25 mouse cellular contexts compared by ENCODE assay signal in the genomic region with DNA sequence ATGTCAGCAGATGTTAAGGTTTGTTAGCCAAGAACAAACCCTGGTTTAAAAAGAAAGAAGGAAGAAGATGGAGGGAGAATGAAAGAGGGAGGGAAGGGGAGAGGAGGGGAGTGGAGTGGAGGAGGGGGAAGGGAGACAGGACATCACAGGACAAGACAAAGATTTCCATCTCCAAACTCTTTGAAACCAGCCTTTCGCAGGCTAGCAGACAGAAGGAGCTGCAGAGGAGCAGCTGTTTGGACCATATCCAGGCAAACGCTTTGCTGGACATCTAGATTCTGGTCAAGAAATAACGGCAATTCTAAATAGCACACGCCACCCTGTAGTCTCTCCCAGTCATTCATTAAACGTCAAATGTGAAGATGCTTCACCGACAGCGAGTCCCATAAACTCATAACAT. TPM values are rescaled to one million over a fixed set of nuclear protein-coding genes. Genes with fewer than 3 reads are reported as not detected.
DNase-seq lines count a peak whose midpoint lies in the region; ATAC-seq and TF ChIP-seq lines count a peak whose summit lies in the region.
"Had no signal": no experiment of that assay in that cellular context is flagged by ENCODE, and none has a peak within 500 bp of the region (broad histone marks: within the 10 kb centered on the region; RNA-seq: fewer than 3 reads in every experiment).

No protein-coding gene starts in this region.

- H3K27ac ChIP-seq in limb, embryonic 14.5 days (replicated peaks; ENCODE audit: low read depth, low read length): 0 out of 2 replicates have a peak overlapping the region, but pooled peaks have one; percentile 39
- no peak overlapping the region for H3K27ac ChIP-seq in limb, embryonic 10.5 days
- peak overlapping the region; percentile 7; the same call in 1 of the 2 replicates for H3K27ac ChIP-seq in stomach, embryonic 15.5 days
- H3K27ac ChIP-seq in stomach, postnatal 0 days (replicated peaks): no peak overlapping the region
- H3K27ac ChIP-seq: heart, embryonic 10.5 days; midbrain, embryonic 12.5 days had no signal

- H3K4me3 ChIP-seq in limb, embryonic 14.5 days (replicated peaks; ENCODE audit: low read length): no peak overlapping the region
- no peak overlapping the region for H3K4me3 ChIP-seq in limb, embryonic 10.5 days
- no peak overlapping the region for H3K4me3 ChIP-seq in stomach, embryonic 15.5 days (replicated peaks)
- H3K4me3 ChIP-seq in stomach, postnatal 0 days (ENCODE audit: low read depth, low read length): no peak overlapping the region
- H3K4me3 ChIP-seq: heart, embryonic 10.5 days; midbrain, embryonic 12.5 days had no signal

- no peaks in the 10 kb centered on the region for H3K27me3 ChIP-seq in limb, embryonic 14.5 days (ENCODE audit: control insufficient read depth, insufficient read depth, low read length)
- H3K27me3 ChIP-seq in limb, embryonic 10.5 days (ENCODE audit: low read depth, poor library complexity, severe bottlenecking): no peaks in the 10 kb centered on the region
- H3K27me3 ChIP-seq in stomach, embryonic 15.5 days (replicated peaks): no peaks in the 10 kb centered on the region
- H3K27me3 ChIP-seq in stomach, postnatal 0 days (ENCODE audit: control insufficient read depth, insufficient read depth, low read length): no peaks in the 10 kb centered on the region
- H3K27me3 ChIP-seq: CH12.LX; midbrain, embryonic 12.5 days had no signal

- no peaks in the 10 kb centered on the region for H3K9me3 ChIP-seq in limb, embryonic 14.5 days (ENCODE audit: control insufficient read depth, low read length)
- H3K9me3 ChIP-seq in limb, embryonic 10.5 days (replicated peaks): no peaks in the 10 kb centered on the region
- no peaks in the 10 kb centered on the region for H3K9me3 ChIP-seq in stomach, embryonic 15.5 days
- no peaks in the 10 kb centered on the region for H3K9me3 ChIP-seq in stomach, postnatal 0 days (ENCODE audit: control insufficient read depth, low read length)
- H3K9me3 ChIP-seq: heart, embryonic 10.5 days; midbrain, embryonic 12.5 days had no signal

- TF ChIP-seq POLR2A in limb, embryonic 14.5 days (IDR thresholded peaks at IDR 0.05; ENCODE audit: borderline replicate concordance, extremely low read depth, insufficient read depth, insufficient read length): no peak

- ATAC-seq in limb, embryonic 14.5 days (ENCODE audit: low FRiP score, low read depth): peak; percentile 26; the same call in 1 of the 2 replicates
- ATAC-seq in stomach, embryonic 15.5 days (ENCODE audit: insufficient read depth, low FRiP score, low read depth): no peak
- no peak for ATAC-seq in stomach, postnatal 0 days (ENCODE audit: low FRiP score, low TSS enrichment)
- ATAC-seq: forebrain, postnatal 0 days; hindbrain, embryonic 16.5 days; liver, postnatal 0 days; Patski had no signal

- no peak overlapping the region for H3K9ac ChIP-seq in limb, embryonic 14.5 days (ENCODE audit: low read depth, low read length, severe bottlenecking)
- no peak overlapping the region for H3K9ac ChIP-seq in stomach, embryonic 15.5 days
- no peak overlapping the region for H3K9ac ChIP-seq in stomach, postnatal 0 days (ENCODE audit: low read length)
- H3K9ac ChIP-seq: forebrain, postnatal 0 days; liver, postnatal 0 days; midbrain, embryonic 12.5 days had no signal

- DNase-seq in heart, adult 11 months: peak; percentile 49
- no peak for DNase-seq in heart, postnatal 36 days
- peak; percentile 49 for DNase-seq in limb, embryonic 14.5 days (ENCODE audit: low spot score)
- DNase-seq in limb, embryonic 10.5 days (ENCODE audit: low spot score): no peak
- DNase-seq in stomach, postnatal 0 days (ENCODE audit: low spot score): no peak
- DNase-seq in layer of hippocampus, postnatal 10 days (ENCODE audit: low spot score in 2 of 2): no peak
- DNase-seq: adrenal gland, postnatal 36 days; B cell, adult 2 months; cerebellum, adult 9-10 months; forebrain, postnatal 0 days; kidney, adult 2 months; kidney, postnatal 36 days; liver, postnatal 0 days; thymus, postnatal 14 days had no signal

- no peak overlapping the region for H3K4me2 ChIP-seq in limb, embryonic 14.5 days (replicated peaks; ENCODE audit: low read depth, low read length, severe bottlenecking)
- H3K4me2 ChIP-seq in stomach, embryonic 15.5 days: no peak overlapping the region
- H3K4me2 ChIP-seq in stomach, postnatal 0 days (replicated peaks; ENCODE audit: low read depth): no peak overlapping the region; the same call in 1 of the 2 replicates
- H3K4me2 ChIP-seq: liver, embryonic 11.5 days; midbrain, embryonic 12.5 days had no signal

- TF ChIP-seq EP300 in stomach, postnatal 0 days (optimal IDR thresholded peaks at IDR 0.05): no peak

- intact Hi-C loops in heart, postnatal 36 days (cut with DNase I): no loop called here

- H3K36me3 ChIP-seq in limb, embryonic 14.5 days (ENCODE audit: control insufficient read depth, insufficient read depth, low read length): no peaks in the 10 kb centered on the region
- no peaks in the 10 kb centered on the region for H3K36me3 ChIP-seq in limb, embryonic 10.5 days
- H3K36me3 ChIP-seq in stomach, embryonic 15.5 days: no peaks in the 10 kb centered on the region
- no peaks in the 10 kb centered on the region for H3K36me3 ChIP-seq in stomach, postnatal 0 days (ENCODE audit: control insufficient read depth, insufficient read depth, low read length)
- H3K36me3 ChIP-seq: G1E; heart, embryonic 10.5 days; midbrain, embryonic 12.5 days had no signal

- no peak; the same call in 1 of the 2 replicates for TF ChIP-seq CTCF in stomach, postnatal 0 days (IDR thresholded peaks at IDR 0.05; ENCODE audit: low read depth)

- 73% methylated on average over 7 of the region's 7 CpGs for WGBS in limb, embryonic 14.5 days
- WGBS in limb, embryonic 10.5 days: 89% methylated on average over 7 of the region's 7 CpGs
- WGBS in stomach, embryonic 15.5 days: 41% methylated on average over 7 of the region's 7 CpGs
- WGBS in stomach, postnatal 0 days: 56% methylated on average over 7 of the region's 7 CpGs

- H3K4me1 ChIP-seq in limb, embryonic 14.5 days (ENCODE audit: control insufficient read depth, insufficient read depth, low read length): no peaks in the 10 kb centered on the region
- H3K4me1 ChIP-seq in limb, embryonic 10.5 days: peaks cover 5% of the 10 kb centered on the region
- H3K4me1 ChIP-seq in stomach, embryonic 15.5 days: no peaks in the 10 kb centered on the region
- no peaks in the 10 kb centered on the region for H3K4me1 ChIP-seq in stomach, postnatal 0 days (replicated peaks; ENCODE audit: control insufficient read depth, insufficient read depth)

RNA-seq across cellular contexts. Expression of gene Zfp385b, which starts 38.0 kb away (rescaled TPM):
- 1 to 10 TPM; 8.7 to 9.7 TPM for total RNA-seq in heart, postnatal 36 days (2021)
- 13.8 and 16.6 TPM in 2 replicates for polyA plus RNA-seq in limb, embryonic 14.5 days (2012; rRNA removed)
- polyA plus RNA-seq in limb, embryonic 14.5 days (2014; fragmentation: Nextera tagmentation; extraction: Ambion mirVana): 12.0 and 12.3 TPM in 2 replicates
- polyA plus RNA-seq in limb, embryonic 10.5 days (2016; fragmentation: Nextera tagmentation; extraction: Ambion mirVana): 0.43 and 0.71 TPM in 2 replicates
- polyA plus RNA-seq in stomach, embryonic 15.5 days (2015; fragmentation: Nextera tagmentation; extraction: Ambion mirVana): 5.2 and 5.9 TPM in 2 replicates
- 9.9 and 10.2 TPM in 2 replicates for polyA plus RNA-seq in stomach, postnatal 0 days (2015; fragmentation: Nextera tagmentation; extraction: Ambion mirVana)
- 10 to 100 TPM; 42.8 to 46.9 TPM for total RNA-seq in layer of hippocampus, postnatal 10 days (2021)
- total RNA-seq: CH12.LX; hematopoietic stem cell, adult 5-6 weeks; megakaryocyte progenitor cell, adult 5-6 weeks; monocyte, adult 5-6 weeks had no signal
- polyA plus RNA-seq: G1E had no signal

Comparison
In these comparisons a context has a peak if more than half of its experiments do, and no peak if none do; other contexts are left out.
1. DNase-seq: peak in heart, adult 11 months (single experiment) and limb, embryonic 14.5 days (single experiment); none in heart, postnatal 36 days (0 of 2), limb, embryonic 10.5 days (single experiment), stomach, postnatal 0 days (single experiment) and layer of hippocampus, postnatal 10 days (0 of 2).
2. H3K27ac ChIP-seq: peak in limb, embryonic 14.5 days (single experiment) and stomach, embryonic 15.5 days (single experiment); none in limb, embryonic 10.5 days (single experiment) and stomach, postnatal 0 days (single experiment).